Mouse (Mus musculus): ENCODE measurements around the gene Comtd1.

The Comtd1 gene

GRCm38 (mm10) chr14:21806631-21807160, 42.1 kb downstream of the Comtd1 start:
- no peak for DNase-seq (ENCODE audit: low spot score in 2 of 2)

- DNase-seq (ENCODE audit: low spot score in 2 of 2): no peak
Observed at GRCm38 (mm10) chr14:21806203-21806602, 42.6 kb downstream of the Comtd1 start.

GRCm38 (mm10) chr14:21802543-21803206, 46.1 kb downstream of the Comtd1 start:
- peak in 1 of 2 experiments; percentile 25 for DNase-seq (ENCODE audit: low spot score in 2 of 2)

GRCm38 (mm10) chr14:21801624-21802023, 47.2 kb downstream of the Comtd1 start:
- DNase-seq (ENCODE audit: low spot score in 2 of 2): no peak

- no peak for DNase-seq (ENCODE audit: low spot score in 2 of 2)
Observed at GRCm38 (mm10) chr14:21800641-21801040, 48.1 kb downstream of the Comtd1 start.
